Mouse (Mus musculus) spleen, postnatal 36 days (tissue): ENCODE results near the gene Kcns1.
"Not testable (repeated sequence)": the region's sequence is repeated elsewhere in the genome, so short reads cannot be mapped to it uniquely, and the experiment has no call there.

Experiments
- DNase-seq, 2 experiments: peaks; one replicate each; pipeline ENCODE4 v3.0.0; 2022; ENCODE audit warnings: low spot score in 2 of 2, mixed read lengths in 1 of 2

Kcns1 gene

GRCm38 (mm10) chr2:164170902-164171301, at the start of gene Kcns1:
Kcns1 (minus strand) TSS chr2:164171113.
- no peak for DNase-seq

GRCm38 (mm10) chr2:164219295-164219694, 48.4 kb upstream of the Kcns1 start:
- no peak for DNase-seq

GRCm38 (mm10) chr2:164212711-164213110, 41.8 kb upstream of the Kcns1 start:
- DNase-seq: no peak

GRCm38 (mm10) chr2:164210892-164211291, 40.0 kb upstream of the Kcns1 start:
- DNase-seq: no peak

- DNase-seq: no peak
Observed at GRCm38 (mm10) chr2:164206676-164207075, 35.8 kb upstream of the Kcns1 start.

GRCm38 (mm10) chr2:164206011-164206410, 35.1 kb upstream of the Kcns1 start:
- DNase-seq: not testable (repeated sequence)

GRCm38 (mm10) chr2:164199626-164200327, 28.9 kb upstream of the Kcns1 start, which contains the start of gene Wfdc15a:
Wfdc15a (minus strand) TSS chr2:164200130.
- no peak for DNase-seq

GRCm38 (mm10) chr2:164196700-164196990, 25.7 kb upstream of the Kcns1 start:
- DNase-seq: no peak

- no peak for DNase-seq
Observed at GRCm38 (mm10) chr2:164195971-164196699, 25.2 kb upstream of the Kcns1 start.

GRCm38 (mm10) chr2:164194959-164195630, 24.2 kb upstream of the Kcns1 start:
- no peak for DNase-seq

- no peak for DNase-seq
Observed at GRCm38 (mm10) chr2:164192279-164192678, 21.4 kb upstream of the Kcns1 start.

- DNase-seq: no peak
Observed at GRCm38 (mm10) chr2:164190576-164190975, 19.7 kb upstream of the Kcns1 start, which contains the start of gene Wfdc12. Wfdc12 (minus strand) TSS chr2:164190608.

GRCm38 (mm10) chr2:164188722-164189121, 17.8 kb upstream of the Kcns1 start:
- no peak for DNase-seq

GRCm38 (mm10) chr2:164184145-164184719, 13.3 kb upstream of the Kcns1 start:
- no peak for DNase-seq

GRCm38 (mm10) chr2:164183340-164183739, 12.4 kb upstream of the Kcns1 start:
- DNase-seq: no peak

GRCm38 (mm10) chr2:164182692-164183255, 11.9 kb upstream of the Kcns1 start, which contains the start of gene Wfdc5:
Wfdc5 (minus strand) TSS chr2:164182742.
- no peak for DNase-seq

- DNase-seq: no peak
Observed at GRCm38 (mm10) chr2:164180770-164181169, 9.9 kb upstream of the Kcns1 start.

GRCm38 (mm10) chr2:164180124-164180523, 9.2 kb upstream of the Kcns1 start:
- peak; percentile 19 to 42 for DNase-seq

GRCm38 (mm10) chr2:164177831-164178230, 6.9 kb upstream of the Kcns1 start:
- DNase-seq: no peak

- no peak for DNase-seq
Observed at GRCm38 (mm10) chr2:164175850-164176249, 4.9 kb upstream of the Kcns1 start.

GRCm38 (mm10) chr2:164174649-164175395, 3.9 kb upstream of the Kcns1 start:
- no peak for DNase-seq
